Mouse (Mus musculus): ENCODE data around the gene Syne1. TPM values are rescaled to one million over a fixed set of nuclear protein-coding genes. Genes with fewer than 3 reads are reported as not detected.
A peak's percentile ranks its signal among the peaks of the same experiment; 100 is the strongest.

The Syne1 gene
- polyA plus RNA-seq, 1 experiment from 2014 or later: 17.5 TPM

DNA sequence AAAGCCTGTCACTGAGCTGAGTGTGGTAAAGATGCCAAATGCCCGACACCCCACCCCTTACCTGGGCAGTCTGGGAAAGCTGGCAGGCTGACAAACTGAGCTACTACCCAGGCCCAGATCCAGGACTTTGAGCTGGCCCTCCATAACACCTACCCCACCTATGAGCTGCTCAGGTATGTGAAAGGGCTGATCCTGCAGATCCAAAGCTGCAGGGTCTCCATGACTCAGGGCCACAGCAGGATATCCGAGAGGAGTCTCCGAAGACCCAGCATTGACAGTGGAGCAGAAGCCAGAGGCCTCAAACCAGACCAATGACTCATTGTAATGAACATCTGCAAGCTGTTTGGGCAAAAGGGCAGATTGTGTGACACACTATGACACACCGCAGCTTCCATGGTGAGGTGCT lies 369.5 kb downstream of the Syne1 start:
- no peaks in the 10 kb centered on the region for H3K9me3 ChIP-seq
- no peak overlapping the region for H3K4me2 ChIP-seq
- peaks cover 5% of the 10 kb centered on the region; the same call in 1 of the 2 replicates for H3K36me3 ChIP-seq (replicated peaks)
- H3K9ac ChIP-seq: no peak overlapping the region
- no peak overlapping the region for H3K27ac ChIP-seq
- WGBS: 91% methylated on average over 4 of the region's 4 CpGs
- no peak for ATAC-seq (replicated peaks)
- H3K4me3 ChIP-seq: no peak overlapping the region
- no peaks in the 10 kb centered on the region for H3K4me1 ChIP-seq
- no peaks in the 10 kb centered on the region for H3K27me3 ChIP-seq (replicated peaks)

DNA sequence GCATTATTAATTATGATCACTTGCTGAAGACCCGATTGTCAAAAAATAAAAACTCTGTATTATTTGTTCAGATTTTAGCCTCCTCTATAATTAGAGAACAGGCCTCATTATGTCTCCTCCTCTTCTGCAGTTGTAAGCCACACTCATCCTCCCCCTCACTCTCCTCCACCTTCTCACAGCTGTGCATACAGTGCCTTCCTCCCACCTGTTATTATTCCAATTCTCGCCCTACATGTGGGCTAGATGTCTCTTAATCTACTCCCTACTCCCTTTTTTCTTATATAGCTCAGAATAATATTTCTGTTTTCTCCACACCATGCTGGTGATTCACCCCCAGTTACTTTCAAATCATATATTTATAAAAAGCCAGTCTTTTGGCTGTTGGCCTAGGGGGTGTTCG lies 371.4 kb downstream of the Syne1 start:
- Histone ChIP-seq H3K4me1 (no peaks in the 10 kb centered on the region), H3K9me3 (no peaks in the 10 kb centered on the region), H3K4me2 (no peak overlapping the region), H3K36me3 (replicated peaks) (peaks cover 5% of the 10 kb centered on the region; the same call in 1 of the 2 replicates), H3K27ac (no peak overlapping the region), H3K27me3 (replicated peaks) (no peaks in the 10 kb centered on the region), H3K4me3 (no peak overlapping the region), H3K9ac (no peak overlapping the region)
- ATAC-seq (replicated peaks): no peak
- WGBS: 88% methylated on average over 3 of the region's 3 CpGs

DNA sequence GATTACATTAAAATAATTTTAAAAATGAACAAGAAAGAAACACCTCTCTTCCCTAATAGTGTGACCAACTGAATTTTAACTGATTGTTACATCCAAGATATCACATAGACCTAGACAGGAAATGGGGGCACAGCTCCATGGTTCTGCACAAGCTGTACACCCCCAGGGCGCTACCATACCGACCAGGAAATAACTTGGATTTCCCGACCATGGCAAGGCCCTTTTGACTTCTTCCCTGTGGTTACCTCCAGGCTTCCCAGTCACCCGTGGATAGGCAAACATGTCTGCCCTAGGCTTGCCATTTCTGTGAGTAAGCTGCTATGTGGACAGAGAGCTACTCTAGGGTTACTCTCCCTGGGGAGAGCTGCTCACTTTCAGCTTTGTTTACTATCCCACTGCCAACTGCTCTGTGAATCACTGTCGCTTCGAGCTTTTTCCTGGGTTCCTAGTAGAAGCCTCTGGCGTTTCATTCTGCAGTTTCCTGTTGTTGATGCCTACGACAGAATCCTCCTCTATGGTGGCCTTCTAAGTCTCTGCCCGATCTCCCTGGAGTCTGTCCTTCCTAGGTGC lies 373.8 kb downstream of the Syne1 start:
- Histone ChIP-seq H3K27ac (no peak overlapping the region), H3K36me3 (replicated peaks) (no peaks in the 10 kb centered on the region), H3K4me1 (no peaks in the 10 kb centered on the region), H3K4me3 (no peak overlapping the region), H3K9me3 (no peaks in the 10 kb centered on the region), H3K4me2 (no peak overlapping the region), H3K27me3 (replicated peaks) (no peaks in the 10 kb centered on the region), H3K9ac (no peak overlapping the region)
- no peak for ATAC-seq (replicated peaks)
- 81% methylated on average over 9 of the region's 9 CpGs for WGBS

DNA sequence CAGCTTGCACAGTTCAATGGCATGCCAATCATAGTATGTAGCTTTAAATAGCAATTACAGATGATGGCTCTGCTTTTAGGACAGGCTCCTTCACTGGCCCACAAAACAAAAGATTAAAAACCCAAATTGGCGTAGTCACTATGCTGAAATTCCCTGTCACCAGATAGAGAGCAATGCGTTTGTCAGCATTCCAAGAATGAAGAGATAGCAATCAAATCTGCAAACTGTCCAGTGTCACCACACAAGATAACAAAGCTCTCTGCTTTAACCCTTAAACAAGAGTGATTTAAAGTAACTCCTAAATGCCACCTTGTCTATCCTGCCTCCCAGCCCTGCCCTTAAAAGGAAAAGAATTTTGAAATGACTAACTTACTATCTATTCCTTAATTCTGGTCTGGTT lies 374.9 kb downstream of the Syne1 start:
- Histone ChIP-seq H3K27me3 (replicated peaks) (no peaks in the 10 kb centered on the region), H3K36me3 (replicated peaks) (no peaks in the 10 kb centered on the region; the same call in 1 of the 2 replicates), H3K4me2 (no peak overlapping the region), H3K9me3 (no peaks in the 10 kb centered on the region), H3K4me1 (no peaks in the 10 kb centered on the region), H3K9ac (no peak overlapping the region), H3K4me3 (no peak overlapping the region), H3K27ac (no peak overlapping the region)
- WGBS: 71% methylated on average over 2 of the region's 2 CpGs
- no peak for ATAC-seq (replicated peaks)

DNA sequence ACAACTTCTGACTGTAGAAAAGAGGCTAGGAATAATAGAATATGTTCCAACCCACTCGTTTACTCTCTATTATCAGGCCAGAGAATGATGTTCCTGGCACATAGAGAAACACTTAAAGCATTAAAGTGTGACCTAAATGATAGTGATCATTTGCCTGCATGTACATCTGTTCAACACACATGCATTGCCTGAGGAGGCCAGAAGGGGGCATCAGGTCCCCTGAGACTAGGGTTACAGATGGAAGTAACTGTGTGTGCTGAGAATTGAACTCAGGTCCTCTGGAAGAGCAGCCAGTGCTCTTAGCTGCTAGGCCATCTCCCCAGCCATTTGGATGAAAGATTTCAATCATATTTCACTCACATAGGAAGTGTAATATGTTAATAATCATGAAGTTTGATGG lies 380.9 kb downstream of the Syne1 start:
- H3K4me2 ChIP-seq: no peak overlapping the region
- no peak overlapping the region for H3K27ac ChIP-seq
- no peaks in the 10 kb centered on the region for H3K27me3 ChIP-seq (replicated peaks)
- no peak for ATAC-seq (replicated peaks)
- H3K36me3 ChIP-seq (replicated peaks): peaks cover 9% of the 10 kb centered on the region; the same call in 1 of the 2 replicates
- no peaks in the 10 kb centered on the region for H3K4me1 ChIP-seq
- 70% methylated on average over 1 of the region's 1 CpGs for WGBS
- no peak overlapping the region for H3K9ac ChIP-seq
- no peak overlapping the region for H3K4me3 ChIP-seq
- H3K9me3 ChIP-seq: no peaks in the 10 kb centered on the region

DNA sequence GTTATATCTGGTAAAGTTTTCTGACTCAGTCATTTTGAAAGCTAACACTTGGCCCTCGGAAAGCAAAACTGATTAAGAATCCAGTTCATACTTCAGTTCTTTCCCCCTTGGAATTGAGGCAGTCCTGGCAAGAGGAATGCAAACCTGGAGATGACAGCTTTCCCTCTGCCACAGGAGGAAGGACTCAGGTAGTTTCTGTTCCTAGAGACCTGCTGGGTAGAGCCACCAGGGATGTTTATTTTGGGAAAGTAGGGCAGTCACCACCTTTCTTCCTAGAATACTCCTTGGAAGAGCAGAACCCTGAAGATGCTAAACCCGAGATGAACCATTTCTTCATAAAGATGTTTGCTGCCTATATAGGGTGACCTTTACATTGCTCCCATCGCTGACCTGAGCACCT lies 383.8 kb downstream of the Syne1 start:
- no peak overlapping the region for H3K4me3 ChIP-seq
- H3K27ac ChIP-seq: no peak overlapping the region
- no peak overlapping the region for H3K9ac ChIP-seq
- H3K27me3 ChIP-seq (replicated peaks): no peaks in the 10 kb centered on the region
- no peaks in the 10 kb centered on the region for H3K9me3 ChIP-seq
- ATAC-seq (replicated peaks): no peak
- no peaks in the 10 kb centered on the region for H3K4me1 ChIP-seq
- no peak overlapping the region for H3K4me2 ChIP-seq
- 80% methylated on average over 3 of the region's 3 CpGs for WGBS
- H3K36me3 ChIP-seq (replicated peaks): peaks cover 9% of the 10 kb centered on the region; the same call in 1 of the 2 replicates

DNA sequence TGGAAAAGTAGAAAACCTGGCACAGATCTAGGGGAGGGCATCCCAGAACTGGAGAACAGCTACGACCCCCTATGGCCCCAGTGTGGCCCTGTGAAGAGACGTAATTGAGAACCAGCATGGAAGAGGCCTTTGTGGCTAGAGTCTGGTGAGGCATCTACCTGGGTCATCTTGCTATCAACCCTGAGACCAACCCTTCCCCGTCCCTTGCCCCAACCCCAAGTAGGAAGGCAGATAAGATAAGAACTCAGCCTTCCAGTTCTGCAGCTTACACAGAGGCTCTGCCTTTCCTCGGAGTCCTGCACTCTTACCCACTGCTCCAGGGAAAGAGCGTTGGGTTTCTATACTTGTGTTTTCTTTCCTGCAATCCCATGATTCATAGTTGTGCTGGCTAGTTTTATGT lies 385.8 kb downstream of the Syne1 start:
- no peak for ATAC-seq (replicated peaks)
- H3K4me3 ChIP-seq: no peak overlapping the region
- H3K4me1 ChIP-seq: no peaks in the 10 kb centered on the region
- H3K36me3 ChIP-seq (replicated peaks): peaks cover 4% of the 10 kb centered on the region; the same call in 1 of the 2 replicates
- WGBS: 91% methylated on average over 5 of the region's 5 CpGs
- H3K9ac ChIP-seq: no peak overlapping the region
- no peaks in the 10 kb centered on the region for H3K27me3 ChIP-seq (replicated peaks)
- H3K27ac ChIP-seq: no peak overlapping the region
- H3K9me3 ChIP-seq: no peaks in the 10 kb centered on the region
- H3K4me2 ChIP-seq: no peak overlapping the region

DNA sequence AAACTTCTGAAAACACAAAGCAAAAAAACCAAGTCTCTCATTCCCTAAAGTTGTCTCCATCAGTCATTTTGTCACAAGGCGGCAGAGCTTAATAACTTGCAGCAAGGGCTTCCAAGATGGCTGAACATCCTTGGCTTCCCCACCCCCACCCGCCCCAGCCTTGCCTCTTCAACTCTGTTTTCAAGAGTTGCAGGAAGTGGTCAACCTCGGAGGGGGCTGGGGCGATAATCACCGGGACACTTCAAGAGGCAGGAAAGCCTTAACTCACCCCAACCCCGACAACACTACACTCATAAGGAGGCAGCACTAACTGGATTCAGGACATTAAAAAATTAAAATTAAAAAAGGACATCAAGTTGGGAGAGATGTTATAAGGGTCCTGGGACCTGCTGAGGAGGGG lies 387.5 kb downstream of the Syne1 start:
- no peak overlapping the region for H3K4me3 ChIP-seq
- 0 out of 2 replicates have a peak, but pooled peaks cover 3% of the 10 kb centered on the region for H3K36me3 ChIP-seq (replicated peaks)
- H3K27ac ChIP-seq: no peak overlapping the region
- 72% methylated on average over 6 of the region's 6 CpGs for WGBS
- ATAC-seq (replicated peaks): no peak
- H3K9me3 ChIP-seq: no peaks in the 10 kb centered on the region
- H3K9ac ChIP-seq: no peak overlapping the region
- no peak overlapping the region for H3K4me2 ChIP-seq
- no peaks in the 10 kb centered on the region for H3K4me1 ChIP-seq
- no peaks in the 10 kb centered on the region for H3K27me3 ChIP-seq (replicated peaks)

DNA sequence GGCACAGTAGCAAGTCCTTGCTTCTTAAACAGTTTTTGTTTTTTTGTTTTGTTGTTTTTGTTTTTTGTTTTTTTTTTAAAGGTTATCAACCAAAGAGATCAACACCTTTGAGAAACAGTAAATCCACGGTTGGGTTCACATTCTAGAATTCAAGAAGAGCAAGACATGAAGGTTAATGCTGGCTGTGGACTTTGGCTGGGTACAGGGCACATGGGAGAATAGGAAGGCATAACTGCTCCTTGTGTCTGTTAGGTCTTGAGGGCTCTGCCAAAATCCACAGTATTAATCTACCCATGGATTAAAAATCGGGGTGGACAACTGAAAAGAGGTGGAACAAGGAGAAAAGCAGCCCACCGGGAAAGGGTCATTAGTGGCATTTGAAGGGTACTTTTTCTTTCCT lies 388.0 kb downstream of the Syne1 start:
- Histone ChIP-seq H3K36me3 (replicated peaks) (0 out of 2 replicates have a peak, but pooled peaks cover 3% of the 10 kb centered on the region), H3K4me1 (no peaks in the 10 kb centered on the region), H3K4me2 (no peak overlapping the region), H3K9me3 (no peaks in the 10 kb centered on the region), H3K9ac (no peak overlapping the region), H3K4me3 (no peak overlapping the region), H3K27me3 (replicated peaks) (no peaks in the 10 kb centered on the region), H3K27ac (no peak overlapping the region)
- ATAC-seq (replicated peaks): no peak
- 76% methylated on average over 3 of the region's 3 CpGs for WGBS

DNA sequence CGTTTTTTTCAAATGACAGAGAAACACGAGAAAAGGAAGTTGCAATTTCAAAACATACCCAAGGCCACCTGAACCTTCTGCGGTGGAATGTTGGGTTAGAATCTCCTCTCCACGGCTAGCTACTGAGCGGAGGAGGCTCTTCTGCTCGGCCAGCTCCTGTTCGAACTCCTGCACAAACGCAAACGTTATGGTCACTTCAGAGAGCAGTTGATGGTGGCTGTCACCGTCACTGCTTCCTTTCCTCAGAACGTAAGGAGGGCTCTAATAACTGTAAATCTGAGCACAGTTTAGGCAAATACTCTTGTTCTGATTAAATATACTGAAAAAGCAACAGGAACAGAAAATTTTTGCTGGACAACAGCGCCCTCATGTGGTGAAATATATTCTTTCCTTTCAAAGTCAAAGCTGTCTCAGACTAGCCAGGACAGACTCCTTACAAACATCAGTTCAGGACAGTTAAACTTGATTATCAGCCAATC lies 389.8 kb downstream of the Syne1 start:
- H3K4me3 ChIP-seq: no peak overlapping the region
- peak; percentile 60 for ATAC-seq (replicated peaks)
- 57% methylated on average over 12 of the region's 12 CpGs for WGBS
- no peaks in the 10 kb centered on the region for H3K27me3 ChIP-seq (replicated peaks)
- H3K9ac ChIP-seq: no peak overlapping the region
- no peak overlapping the region for H3K4me2 ChIP-seq
- H3K4me1 ChIP-seq: no peaks in the 10 kb centered on the region
- H3K36me3 ChIP-seq (replicated peaks): no peaks in the 10 kb centered on the region
- no peak overlapping the region for H3K27ac ChIP-seq
- H3K9me3 ChIP-seq: no peaks in the 10 kb centered on the region

DNA sequence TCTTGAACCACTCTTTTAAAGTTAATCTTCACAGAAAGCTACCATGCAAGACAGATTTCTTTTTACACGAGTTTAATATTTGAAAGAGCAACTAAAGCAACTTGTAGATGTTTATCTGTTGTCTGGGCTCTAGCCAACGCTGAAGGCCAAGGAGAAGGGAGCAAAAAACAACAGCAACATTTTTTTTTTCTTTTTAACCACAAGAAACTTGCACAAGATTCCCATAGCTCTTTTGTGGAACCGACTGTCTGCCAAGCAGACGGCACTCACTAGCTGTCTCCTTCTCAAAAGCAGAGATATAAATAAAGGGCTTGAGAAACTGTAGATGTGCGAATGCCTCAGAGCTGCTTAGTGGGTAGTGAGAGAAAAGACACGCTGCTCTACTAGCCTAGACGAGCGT lies 391.6 kb downstream of the Syne1 start:
- Histone ChIP-seq H3K4me1 (no peaks in the 10 kb centered on the region), H3K4me3 (no peak overlapping the region), H3K27me3 (replicated peaks) (no peaks in the 10 kb centered on the region), H3K36me3 (replicated peaks) (no peaks in the 10 kb centered on the region), H3K27ac (no peak overlapping the region), H3K9ac (no peak overlapping the region), H3K4me2 (no peak overlapping the region), H3K9me3 (no peaks in the 10 kb centered on the region)
- no peak for ATAC-seq (replicated peaks)
- 81% methylated on average over 8 of the region's 8 CpGs for WGBS

DNA sequence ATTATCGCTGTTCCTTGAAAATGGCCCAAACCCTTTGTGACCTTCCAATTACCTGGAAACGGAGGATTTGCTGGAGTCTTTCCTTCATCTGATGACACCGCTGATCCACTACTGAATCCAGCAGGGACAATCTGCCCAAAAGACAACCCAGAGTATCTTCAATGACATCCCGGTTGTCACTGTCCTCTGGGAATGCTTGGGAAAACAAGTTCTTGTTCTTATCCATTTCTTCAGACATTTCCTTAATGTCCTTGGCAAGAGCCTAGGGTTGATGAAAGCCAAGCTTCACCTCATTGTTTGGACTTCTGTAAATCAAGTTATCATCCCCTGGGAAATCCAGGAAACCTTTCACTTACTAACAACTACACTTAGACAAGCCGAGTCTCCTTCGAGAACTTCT lies 398.2 kb downstream of the Syne1 start:
- WGBS: 90% methylated on average over 6 of the region's 6 CpGs
- no peak for ATAC-seq (replicated peaks)

DNA sequence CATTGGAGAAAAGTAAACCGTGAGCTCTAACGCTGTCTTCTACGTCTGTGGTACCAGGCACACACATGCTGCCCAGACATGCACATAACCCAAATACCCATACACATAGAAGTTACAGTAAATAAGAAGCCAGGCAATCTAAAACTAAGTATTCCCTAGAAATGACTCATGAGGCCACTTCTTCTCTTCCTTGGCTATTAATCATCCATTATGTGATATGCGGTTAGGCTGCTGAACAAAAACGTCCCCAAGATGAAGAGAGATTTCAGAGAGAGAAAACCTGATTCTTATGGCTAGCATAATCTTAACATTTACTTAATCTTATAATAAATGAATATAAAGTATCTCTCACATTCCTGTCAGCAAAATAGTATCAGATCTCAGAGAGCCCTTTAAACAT lies 409.8 kb downstream of the Syne1 start:
- H3K4me2 ChIP-seq: no peak overlapping the region
- H3K4me3 ChIP-seq: no peak overlapping the region
- H3K9me3 ChIP-seq: no peaks in the 10 kb centered on the region
- no peaks in the 10 kb centered on the region for H3K4me1 ChIP-seq
- H3K27ac ChIP-seq: no peak overlapping the region
- ATAC-seq (replicated peaks): no peak
- no peaks in the 10 kb centered on the region; the same call in 1 of the 2 replicates for H3K36me3 ChIP-seq (replicated peaks)
- WGBS: 96% methylated on average over 5 of the region's 5 CpGs
- H3K27me3 ChIP-seq (replicated peaks): no peaks in the 10 kb centered on the region
- H3K9ac ChIP-seq: no peak overlapping the region

More for the DNA sequence above, 398.2 kb downstream of the Syne1 start:
- Histone ChIP-seq H3K9ac (no peak overlapping the region), H3K27me3 (replicated peaks) (no peaks in the 10 kb centered on the region), H3K9me3 (no peaks in the 10 kb centered on the region), H3K4me1 (no peaks in the 10 kb centered on the region), H3K4me2 (no peak overlapping the region), H3K27ac (no peak overlapping the region), H3K4me3 (no peak overlapping the region), H3K36me3 (replicated peaks) (peaks cover 7% of the 10 kb centered on the region; the same call in 1 of the 2 replicates)

Data from midbrain, embryonic 15.5 days (tissue).